Mouse (Mus musculus) forebrain, embryonic 11.5 days (tissue): Measurements from ENCODE around the gene Nkx2-5. TPM values are rescaled to one million over a fixed set of nuclear protein-coding genes. Genes with fewer than 3 reads are reported as not detected.

Experiments used
- ATAC-seq: fragments of 200-750 bp; cut with Nextera tagmentation; replicated peaks from 2 replicates; pipeline ENCODE4 v1.8.0; 2017; ENCODE audit warnings: moderate TSS enrichment; ENCODE audit not compliant: low FRiP score
- DNase-seq: peaks from one replicate; pipeline ENCODE4 v3.0.0-alpha.2; 2017; ENCODE audit warnings: low spot score
- H3K27ac ChIP-seq: fragments of 300-500 bp; sonication (generic); 2 replicates; pipeline ENCODE4 v1.5.1; 2014; ENCODE audit warnings: low read depth, low read length
- H3K27me3 ChIP-seq: fragments of 300-500 bp; sonication (generic); 2 replicates; pipeline ENCODE4 v1.6.1; 2014; ENCODE audit warnings: mild to moderate bottlenecking, low read length, mixed read lengths; ENCODE audit not compliant: control insufficient read depth, insufficient read depth
- H3K36me3 ChIP-seq: fragments of 300-500 bp; sonication (generic); 2 replicates; pipeline ENCODE4 v1.6.1; 2014; ENCODE audit warnings: mild to moderate bottlenecking, low read length, moderate library complexity, mixed read lengths; ENCODE audit not compliant: control insufficient read depth, insufficient read depth
- H3K4me1 ChIP-seq: fragments of 300-500 bp; sonication (generic); replicated peaks from 2 replicates; pipeline ENCODE4 v1.6.1; 2014; ENCODE audit warnings: low read length, mixed read lengths; ENCODE audit not compliant: control insufficient read depth, insufficient read depth
- H3K4me2 ChIP-seq: fragments of 300-500 bp; sonication (generic); 2 replicates; pipeline ENCODE4 v1.6.1; 2014; ENCODE audit warnings: low read depth, mild to moderate bottlenecking, low read length, moderate library complexity, mixed read lengths; ENCODE audit not compliant: severe bottlenecking
- H3K4me3 ChIP-seq: fragments of 300-500 bp; sonication (generic); 2 replicates; pipeline ENCODE4 v1.5.1; 2014; ENCODE audit warnings: low read depth, low read length
- H3K9ac ChIP-seq: fragments of 300-500 bp; sonication (generic); 2 replicates; pipeline ENCODE4 v1.6.1; 2014; ENCODE audit warnings: low read length
- H3K9me3 ChIP-seq: fragments of 300-500 bp; sonication (generic); 2 replicates; pipeline ENCODE4 v1.6.1; 2016; ENCODE audit warnings: low read length, mixed read lengths; ENCODE audit not compliant: control insufficient read depth
- WGBS: fragments of 180-500 bp; shearing (Covaris S2); extraction: QIAGEN DNeasy Blood & Tissue Kit; methylation state at CpG from one replicate; pipeline ENCODE4 v1.1.7; 2014; 5-methylcytosine and 5-hydroxymethylcytosine counted together
- polyA plus RNA-seq: library from polyadenylated mRNA; unstranded; fragments of >200 nt; fragmentation: Nextera tagmentation; extraction: Ambion mirVana; gene quantifications from 2 replicates; pipeline ENCODE4 v1.2.1, GENCODE M21; 2014

Nkx2-5 gene
- polyA plus RNA-seq, 1 experiment from 2014 or later: not detected

DNA sequence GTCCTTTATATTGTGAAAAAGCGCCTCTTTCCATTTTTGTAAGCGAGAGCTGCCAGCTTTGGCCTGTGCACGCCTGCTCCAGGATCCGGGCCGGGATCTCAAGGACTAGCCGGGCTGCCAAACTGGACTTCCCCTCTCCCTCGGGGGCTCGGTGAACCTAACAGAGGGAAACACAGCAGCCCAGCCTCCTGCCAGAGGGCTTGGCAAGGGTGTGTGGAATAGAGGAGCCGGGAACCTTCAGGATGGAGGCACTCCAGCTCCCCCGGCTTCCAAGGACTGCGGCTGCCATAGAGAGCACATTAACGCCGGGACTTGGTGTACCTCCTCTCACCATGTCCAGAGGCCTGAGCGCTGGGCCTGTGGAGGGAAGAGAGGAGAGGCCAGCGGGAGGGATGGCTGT lies 52.7 kb downstream of the Nkx2-5 start:
- no peak overlapping the region for H3K4me3 ChIP-seq
- ATAC-seq (no peak), DNase-seq (peak; percentile 40)
- H3K4me2 ChIP-seq: no peak overlapping the region
- no peaks in the 10 kb centered on the region for H3K27me3 ChIP-seq
- 90% methylated on average over 15 of the region's 15 CpGs for WGBS
- peaks cover 12% of the 10 kb centered on the region; the same call in 1 of the 2 replicates for H3K36me3 ChIP-seq
- no peaks in the 10 kb centered on the region for H3K9me3 ChIP-seq
- no peaks in the 10 kb centered on the region for H3K4me1 ChIP-seq
- no peak overlapping the region for H3K27ac ChIP-seq
- H3K9ac ChIP-seq: no peak overlapping the region

DNA sequence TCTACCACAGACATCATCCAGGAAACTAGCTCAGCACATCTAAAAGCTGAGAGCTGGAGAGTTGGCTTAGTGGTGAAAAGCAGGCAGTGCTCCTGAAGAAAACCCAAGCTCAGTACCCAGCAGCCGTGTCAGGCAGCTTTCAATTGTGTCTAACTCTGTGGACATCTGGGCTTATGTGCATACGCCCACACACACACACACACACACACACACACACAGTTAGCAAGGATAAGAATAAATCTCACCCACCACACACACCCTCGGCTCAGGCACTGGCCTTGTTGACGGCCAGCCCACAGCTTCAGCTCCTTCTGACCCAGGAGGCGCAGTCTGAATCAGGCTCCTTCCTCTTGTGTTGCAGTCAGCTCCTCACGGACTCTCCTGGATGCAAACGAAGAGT lies 53.2 kb downstream of the Nkx2-5 start:
- no peak for ATAC-seq

DNA sequence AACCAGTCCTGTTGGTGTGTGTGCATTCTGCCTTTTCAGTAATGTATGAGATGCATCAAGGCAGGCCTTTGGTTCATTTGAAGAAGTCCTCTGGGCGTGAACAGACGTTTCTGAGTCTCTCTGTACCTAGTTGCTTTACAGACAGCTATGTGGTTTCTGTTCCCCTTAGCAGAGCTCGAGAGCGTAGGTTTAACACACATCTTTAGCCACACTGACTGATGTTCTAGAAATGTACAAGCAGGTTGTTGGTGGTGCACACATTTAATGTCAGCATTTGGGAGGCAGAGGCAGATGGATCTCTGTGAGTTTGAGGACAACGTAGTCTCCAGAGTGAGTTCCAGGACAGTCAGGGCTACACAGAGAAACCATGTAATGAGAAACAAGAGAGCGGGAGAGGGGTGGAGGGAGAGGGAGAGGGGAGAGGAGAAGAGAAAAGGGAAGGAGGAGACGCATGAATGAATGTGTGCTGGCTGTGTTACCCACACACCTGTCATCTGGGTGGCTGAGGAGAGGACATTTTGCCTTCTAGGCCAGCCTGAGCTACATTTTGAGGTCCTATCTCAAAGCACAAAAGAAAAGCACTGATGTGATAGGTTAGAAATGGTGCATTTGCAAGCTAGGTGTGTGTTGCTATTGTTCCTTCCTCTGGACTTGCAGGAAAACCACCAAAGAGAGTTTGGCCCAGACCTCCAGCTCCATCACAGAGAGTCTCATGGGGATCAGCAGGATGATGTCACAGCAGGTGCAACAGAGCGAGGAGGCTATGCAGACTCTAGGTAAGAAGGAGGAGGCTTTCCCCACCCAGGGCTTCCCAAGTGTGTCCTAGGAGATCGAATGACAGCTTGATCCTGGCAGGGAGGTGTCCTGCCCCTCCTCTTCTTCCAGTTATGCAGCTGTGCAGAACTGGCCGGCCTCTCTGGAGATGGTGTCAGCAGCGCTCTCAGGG lies 54.3 kb downstream of the Nkx2-5 start:
- no peak overlapping the region for H3K4me3 ChIP-seq
- H3K4me1 ChIP-seq: no peaks in the 10 kb centered on the region
- no peak overlapping the region for H3K27ac ChIP-seq
- H3K9me3 ChIP-seq: no peaks in the 10 kb centered on the region
- WGBS: 90% methylated on average over 11 of the region's 11 CpGs
- DNase-seq: peak; percentile 37
- no peaks in the 10 kb centered on the region for H3K27me3 ChIP-seq
- no peak overlapping the region for H3K4me2 ChIP-seq
- no peak for ATAC-seq
- H3K36me3 ChIP-seq: peaks cover 12% of the 10 kb centered on the region; the same call in 1 of the 2 replicates
- H3K9ac ChIP-seq: no peak overlapping the region

More for the DNA sequence above, 53.2 kb downstream of the Nkx2-5 start:
- H3K4me1 ChIP-seq: no peaks in the 10 kb centered on the region
- WGBS: 90% methylated on average over 7 of the region's 7 CpGs
- no peak overlapping the region for H3K27ac ChIP-seq
- DNase-seq: peak; percentile 31
- no peak overlapping the region for H3K4me3 ChIP-seq
- H3K9me3 ChIP-seq: no peaks in the 10 kb centered on the region
- no peak overlapping the region for H3K9ac ChIP-seq
- no peaks in the 10 kb centered on the region for H3K27me3 ChIP-seq
- H3K4me2 ChIP-seq: no peak overlapping the region
- peaks cover 12% of the 10 kb centered on the region; the same call in 1 of the 2 replicates for H3K36me3 ChIP-seq

DNA sequence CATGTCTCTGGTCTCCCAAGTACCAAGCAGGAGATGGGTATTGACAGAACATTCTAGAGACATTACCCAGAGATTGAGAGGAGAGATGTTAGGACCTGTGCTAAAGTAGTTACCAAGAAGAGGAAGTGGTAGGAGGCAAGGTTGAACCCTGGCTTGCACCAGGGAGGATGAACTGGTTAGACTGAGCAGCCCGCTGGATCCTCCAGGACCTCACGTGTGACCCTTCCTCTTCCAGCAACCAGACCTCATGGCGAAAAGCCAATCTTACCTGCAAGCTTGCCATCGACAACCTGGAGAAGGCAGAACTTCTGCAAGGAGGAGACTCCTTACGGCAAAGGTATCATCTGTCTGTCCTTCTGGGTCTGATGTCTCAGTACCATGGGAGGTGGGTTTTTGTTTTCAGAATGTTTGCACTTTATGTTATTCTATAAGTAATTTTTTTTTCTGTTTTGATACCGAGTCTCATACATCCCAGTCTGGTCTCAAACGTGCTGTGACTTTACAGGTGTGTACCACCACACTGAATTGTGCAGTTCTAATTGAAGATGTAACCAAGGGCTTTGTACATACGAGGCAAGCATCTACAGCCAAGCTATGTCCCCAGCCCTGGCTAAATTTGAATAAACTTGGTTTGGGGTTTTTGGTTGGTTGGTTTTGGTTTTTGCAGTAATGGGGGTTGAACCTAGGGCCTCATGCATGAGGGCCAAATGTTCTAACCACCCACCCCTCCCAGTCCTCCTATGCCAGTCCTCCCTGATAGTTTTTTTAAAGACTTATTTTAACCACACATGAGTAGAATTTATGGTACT lies 55.1 kb downstream of the Nkx2-5 start:
- Histone ChIP-seq H3K4me1 (no peaks in the 10 kb centered on the region), H3K4me2 (no peak overlapping the region), H3K27me3 (no peaks in the 10 kb centered on the region), H3K27ac (no peak overlapping the region), H3K36me3 (peaks cover 12% of the 10 kb centered on the region; the same call in 1 of the 2 replicates), H3K9ac (no peak overlapping the region), H3K9me3 (no peaks in the 10 kb centered on the region), H3K4me3 (no peak overlapping the region)
- DNase-seq (peak; percentile 19), ATAC-seq (no peak)
- 92% methylated on average over 8 of the region's 8 CpGs for WGBS

DNA sequence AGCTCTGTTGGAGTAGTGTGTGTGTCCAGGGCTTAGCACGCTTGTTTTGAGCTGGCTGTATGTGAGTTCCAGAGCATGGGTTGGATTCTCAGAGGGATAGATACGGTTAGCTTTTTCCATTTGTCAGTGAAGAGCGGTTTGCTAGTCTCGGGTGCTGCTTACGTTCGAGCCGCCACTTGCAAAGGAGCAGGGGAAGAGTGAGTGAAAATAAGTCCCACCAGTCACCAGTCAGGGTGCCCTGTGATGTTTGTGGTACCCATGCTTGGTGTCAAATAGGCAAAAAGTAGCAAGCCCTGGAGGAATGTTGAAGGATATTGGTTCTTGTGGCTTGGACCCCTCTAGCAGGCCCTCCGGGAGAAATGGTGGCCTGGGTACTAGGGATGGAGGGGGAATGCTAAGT lies 55.8 kb downstream of the Nkx2-5 start:
- WGBS: 93% methylated on average over 8 of the region's 8 CpGs
- no peak overlapping the region for H3K27ac ChIP-seq
- H3K4me3 ChIP-seq: no peak overlapping the region
- no peak overlapping the region for H3K9ac ChIP-seq
- no peaks in the 10 kb centered on the region for H3K27me3 ChIP-seq
- H3K4me1 ChIP-seq: no peaks in the 10 kb centered on the region
- ATAC-seq (no peak), DNase-seq (no peak)
- H3K36me3 ChIP-seq: peaks cover 12% of the 10 kb centered on the region; the same call in 1 of the 2 replicates
- H3K9me3 ChIP-seq: no peaks in the 10 kb centered on the region
- H3K4me2 ChIP-seq: no peak overlapping the region

Other genes starting within 250 kb of the Nkx2-5 start
- gene Atp6v0e, start 181.8 kb downstream of the Nkx2-5 start, polyA plus RNA-seq: 87.3 and 94.7 TPM in 2 replicates
- 2.8 TPM in 2 replicates for gene Crebrf, start 129.4 kb downstream of the Nkx2-5 start, polyA plus RNA-seq
- gene Bnip1, start 63.9 kb downstream of the Nkx2-5 start, polyA plus RNA-seq: 46.1 and 49.7 TPM in 2 replicates
- gene Kifc5b, start 72.1 kb upstream of the Nkx2-5 start, polyA plus RNA-seq: 11.1 and 11.3 TPM in 2 replicates
- gene Phf1, start 88.0 kb upstream of the Nkx2-5 start, polyA plus RNA-seq: 4.5 and 4.9 TPM in 2 replicates
- 141 and 154 TPM in 2 replicates for gene Cuta, start 94.6 kb upstream of the Nkx2-5 start, polyA plus RNA-seq
- 3.2 and 4.2 TPM in 2 replicates for gene Syngap1, start 96.2 kb upstream of the Nkx2-5 start, polyA plus RNA-seq
- gene Zbtb9, start 128.2 kb upstream of the Nkx2-5 start, polyA plus RNA-seq: 13.7 and 13.9 TPM in 2 replicates
- 6.6 and 7.6 TPM in 2 replicates for gene Bak1, start 184.0 kb upstream of the Nkx2-5 start, polyA plus RNA-seq
- gene Itpr3, start 212.3 kb upstream of the Nkx2-5 start, polyA plus RNA-seq: 1.7 and 2.2 TPM in 2 replicates